Mouse (Mus musculus): ENCODE measurements around the gene Clnk. TPM values are rescaled to one million over a fixed set of nuclear protein-coding genes. Genes with fewer than 3 reads are reported as not detected.

Clnk gene
- polyA plus RNA-seq (2012; rRNA removed): 0.10 and 0.14 TPM in 2 replicates

GRCm38 (mm10) chr5:38876622-38877021 is at the start of gene Clnk:
Gene Clnk, minus strand, starts transcription at chr5:38876812.

GRCm38 (mm10) chr5:38684164-38684911 is 192.3 kb downstream of the Clnk start, which contains the start of gene Zfp518b:
Gene Zfp518b, minus strand, starts transcription at chr5:38684826.

Other genes with a start within 250 kb of the Clnk start
- gene Zfp518b, start 192.0 kb downstream of the Clnk start, polyA plus RNA-seq (2012; rRNA removed): 17.6 and 19.2 TPM in 2 replicates

All from central nervous system, embryonic 14 days (tissue).